Mouse (Mus musculus): ENCODE data around the gene Prss41. TPM values are rescaled to one million over a fixed set of nuclear protein-coding genes. Genes with fewer than 3 reads are reported as not detected.

The Prss41 gene
- total RNA-seq, 1 experiment from 2014 or later, result not detected

DNA sequence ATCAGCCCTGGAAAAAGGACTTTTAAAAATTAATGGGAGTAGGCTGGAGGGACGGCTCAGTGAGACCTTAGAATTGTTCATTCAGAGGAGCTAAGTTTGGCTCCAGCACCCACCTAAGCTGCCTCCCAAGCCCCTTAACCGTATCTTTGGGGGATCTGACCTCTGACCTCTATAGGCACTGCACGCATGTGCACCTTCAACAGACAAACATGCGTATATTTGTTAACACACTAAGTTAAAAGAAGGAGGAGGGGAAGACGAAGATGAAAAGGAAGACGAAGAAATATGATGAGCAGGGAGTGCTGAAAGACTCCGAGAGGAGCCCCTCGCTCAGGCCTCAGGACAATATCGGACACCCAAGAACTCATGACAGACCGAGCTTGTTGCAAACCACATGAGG is 42.3 kb downstream of the Prss41 start:
- ATAC-seq (replicated peaks in 1 of 2; ENCODE audit: insufficient read depth in 1 of 2, low FRiP score in 2 of 2, low TSS enrichment in 1 of 2, low read depth in 1 of 2, poor library complexity in 2 of 2, severe bottlenecking in 2 of 2), result no peak

DNA sequence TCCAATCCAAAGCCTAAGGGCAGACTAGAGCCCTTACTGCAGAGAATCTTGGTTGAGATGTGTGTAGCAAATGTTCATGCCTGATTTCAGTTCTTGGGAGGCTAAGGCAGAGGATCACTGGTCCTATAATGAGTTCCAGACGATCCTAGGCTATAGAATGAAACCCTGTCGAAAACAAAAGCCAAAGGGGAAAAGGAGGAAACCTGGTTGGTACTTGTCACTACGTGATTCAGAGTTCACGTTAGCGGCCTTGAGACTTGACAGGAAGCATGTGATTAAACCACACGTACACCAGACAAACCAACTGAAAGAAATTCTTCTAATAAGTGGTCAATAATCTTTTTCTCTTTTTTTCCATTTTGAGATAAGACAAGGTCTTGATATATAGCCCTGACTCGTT is 46.7 kb downstream of the Prss41 start:
- ATAC-seq (replicated peaks in 1 of 2; ENCODE audit: insufficient read depth in 1 of 2, low FRiP score in 2 of 2, low TSS enrichment in 1 of 2, low read depth in 1 of 2, poor library complexity in 2 of 2, severe bottlenecking in 2 of 2), result peak in 1 of 2 experiments; percentile 62; a peak in 3 of 4 replicates

DNA sequence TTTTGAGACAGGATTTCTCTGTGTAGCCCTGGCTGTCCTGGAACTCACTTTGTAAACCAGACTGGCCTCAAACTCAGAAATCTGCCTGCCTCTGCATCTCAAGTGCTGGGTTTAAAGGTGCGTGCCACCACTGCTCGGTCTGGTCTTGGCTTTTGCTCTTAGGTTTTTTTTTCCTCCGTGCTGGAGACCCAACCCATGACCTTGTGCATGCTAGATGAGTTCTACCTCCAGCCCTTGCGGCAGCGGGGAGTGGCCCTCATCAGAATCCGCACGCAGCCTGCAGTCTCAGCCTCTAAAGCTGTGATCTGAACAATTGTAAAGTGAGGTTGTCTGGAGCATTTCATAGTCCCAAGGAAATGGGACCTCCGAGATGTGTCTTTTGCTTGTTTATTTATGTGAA is 48.6 kb downstream of the Prss41 start:
- ATAC-seq (replicated peaks in 1 of 2; ENCODE audit: insufficient read depth in 1 of 2, low FRiP score in 2 of 2, low TSS enrichment in 1 of 2, low read depth in 1 of 2, poor library complexity in 2 of 2, severe bottlenecking in 2 of 2), result no peak

DNA sequence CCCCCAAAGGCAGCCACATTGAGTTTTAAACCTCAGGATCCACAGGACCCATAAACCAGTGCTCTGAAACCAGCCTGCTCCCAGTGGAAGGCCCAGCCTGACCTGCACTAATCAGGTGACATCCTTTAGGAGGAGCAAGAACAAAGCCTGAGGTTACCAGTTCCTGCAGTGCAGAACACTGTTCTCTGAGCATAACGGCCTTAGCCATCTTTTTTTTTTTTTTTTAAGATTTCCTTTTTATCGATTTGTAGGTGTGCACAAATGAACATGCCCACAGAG is 53.0 kb downstream of the Prss41 start:
- peak in 1 of 2 experiments; percentile 6; a peak in 1 of 4 replicates for ATAC-seq (replicated peaks in 1 of 2; ENCODE audit: insufficient read depth in 1 of 2, low FRiP score in 2 of 2, low TSS enrichment in 1 of 2, low read depth in 1 of 2, poor library complexity in 2 of 2, severe bottlenecking in 2 of 2)

DNA sequence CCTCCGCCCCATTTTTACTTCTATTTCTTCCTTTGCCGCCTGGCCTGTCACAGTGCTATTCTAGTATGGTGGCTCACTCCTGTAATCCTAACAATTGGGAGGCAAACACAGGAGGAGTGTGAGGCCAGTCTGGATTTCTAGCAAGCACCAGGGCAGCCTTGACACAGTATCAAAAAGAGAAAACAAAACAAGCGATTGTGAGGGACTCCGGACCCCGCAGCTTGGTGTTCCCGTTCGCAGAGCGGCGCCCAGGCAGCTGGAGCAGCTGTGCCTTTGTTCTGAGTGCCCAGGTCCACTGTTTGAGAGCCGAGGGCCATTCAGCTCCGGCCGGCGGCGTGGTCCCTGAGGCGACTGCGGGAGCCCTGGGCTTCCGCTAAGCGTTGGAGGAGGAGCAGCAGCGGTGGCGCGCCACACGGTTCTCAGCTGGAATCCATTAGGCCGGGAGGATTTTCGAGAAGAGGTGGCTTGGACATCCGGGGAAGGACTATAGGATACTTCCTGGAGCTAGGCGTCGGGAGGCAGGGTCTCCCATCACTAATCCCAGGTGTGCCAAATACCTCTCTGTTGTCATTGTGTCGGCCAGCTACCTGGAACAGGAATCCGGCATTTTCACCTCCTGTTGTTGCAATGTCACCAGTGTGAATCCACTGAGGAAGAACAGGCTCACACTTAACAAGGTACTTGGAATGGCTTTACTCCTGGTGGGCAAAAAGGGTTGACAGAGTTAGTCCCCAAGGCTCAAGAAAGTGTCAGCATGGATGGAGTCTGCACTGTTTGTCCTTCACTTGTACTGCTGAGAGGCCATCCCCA is 53.5 kb downstream of the Prss41 start, which contains the start of gene Srrm2:
Srrm2 (plus strand) TSS at position 264 of the 810 bp plus-strand sequence.
- ATAC-seq (replicated peaks in 1 of 2; ENCODE audit: insufficient read depth in 1 of 2, low FRiP score in 2 of 2, low TSS enrichment in 1 of 2, low read depth in 1 of 2, poor library complexity in 2 of 2, severe bottlenecking in 2 of 2), result peak; percentile 56 to 63

DNA sequence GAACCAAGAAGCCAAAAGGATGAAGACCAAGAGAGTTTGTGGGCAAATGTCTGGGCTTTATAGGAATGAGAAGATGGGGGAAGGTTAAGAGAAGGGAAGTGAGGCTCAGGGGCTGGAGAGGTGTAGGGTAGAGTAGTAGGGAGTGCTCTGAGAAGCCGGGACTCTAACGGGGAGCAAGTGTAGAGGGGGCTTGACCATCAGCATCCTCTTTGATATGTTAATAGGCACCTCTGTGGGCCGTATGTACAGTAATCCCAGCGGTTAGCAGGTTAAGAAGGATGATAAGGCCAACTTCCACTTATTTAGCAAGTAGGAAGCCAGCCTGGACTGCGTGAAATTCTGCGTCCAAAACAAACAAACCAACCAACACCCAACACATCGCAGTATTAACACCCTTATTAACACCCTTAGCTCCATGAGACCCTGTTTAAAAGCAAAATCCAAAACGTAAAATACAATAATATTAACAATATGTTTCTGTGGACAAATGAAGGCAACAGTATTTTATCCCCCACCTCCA is 54.2 kb downstream of the Prss41 start:
- ATAC-seq (replicated peaks in 1 of 2; ENCODE audit: insufficient read depth in 1 of 2, low FRiP score in 2 of 2, low TSS enrichment in 1 of 2, low read depth in 1 of 2, poor library complexity in 2 of 2, severe bottlenecking in 2 of 2), result no peak

DNA sequence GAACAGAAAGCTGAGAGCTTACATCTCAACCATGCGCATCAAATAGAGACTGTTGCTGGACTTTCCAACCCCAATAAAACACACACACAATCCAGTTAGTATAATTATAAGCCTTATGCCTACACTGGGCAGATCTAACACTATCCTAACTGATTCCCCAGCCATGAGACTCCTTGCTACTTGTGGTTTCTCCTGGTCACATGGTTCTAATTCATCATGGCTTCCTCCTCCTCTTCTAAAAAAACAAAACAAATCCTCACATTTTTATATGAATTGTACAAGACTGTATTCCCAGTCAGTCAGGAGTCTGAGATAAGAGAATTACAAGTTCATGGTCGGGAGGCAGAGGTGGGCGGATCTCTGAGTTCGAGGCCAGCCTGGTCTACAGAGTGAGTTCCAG is 55.0 kb downstream of the Prss41 start:
- no peak for ATAC-seq (replicated peaks in 1 of 2; ENCODE audit: insufficient read depth in 1 of 2, low FRiP score in 2 of 2, low TSS enrichment in 1 of 2, low read depth in 1 of 2, poor library complexity in 2 of 2, severe bottlenecking in 2 of 2)

Other genes with a start within 250 kb of the Prss41 start
- gene Zfp13, start 244.7 kb downstream of the Prss41 start, total RNA-seq (2017), result 0.25 TPM in 1 of 2 replicates, not detected in the other
- not detected in 2 replicates for gene Zscan10, start 243.3 kb downstream of the Prss41 start, total RNA-seq (2017)
- 2.7 and 5.2 TPM in 2 replicates for gene Mmp25, start 198.9 kb downstream of the Prss41 start, total RNA-seq (2017)
- gene Bicdl2, start 183.7 kb downstream of the Prss41 start, total RNA-seq (2017), result not detected in 2 replicates
- 32.0 and 33.6 TPM in 2 replicates for gene Hcfc1r1, start 170.6 kb downstream of the Prss41 start, total RNA-seq (2017)
- 34.0 and 48.2 TPM in 2 replicates for gene Thoc6, start 170.3 kb downstream of the Prss41 start, total RNA-seq (2017)
- 6.3 and 24.1 TPM in 2 replicates for gene Tnfrsf12a, start 166.7 kb downstream of the Prss41 start, total RNA-seq (2017)
- gene Cldn6, start 164.9 kb downstream of the Prss41 start, total RNA-seq (2017), result not detected in 2 replicates
- gene Cldn9, start 160.1 kb downstream of the Prss41 start, total RNA-seq (2017), result not detected in 2 replicates
- not detected in 2 replicates for gene 1520401A03Rik, start 121.4 kb downstream of the Prss41 start, total RNA-seq (2017)
- gene Pkmyt1, start 117.8 kb downstream of the Prss41 start, total RNA-seq (2017), result 13.9 and 14.3 TPM in 2 replicates
- 2.3 and 3.4 TPM in 2 replicates for gene Paqr4, start 103.3 kb downstream of the Prss41 start, total RNA-seq (2017)
- not detected in 2 replicates for gene Kremen2, start 98.3 kb downstream of the Prss41 start, total RNA-seq (2017)
- 26.3 and 33.2 TPM in 2 replicates for gene Flywch1, start 72.6 kb downstream of the Prss41 start, total RNA-seq (2017)
- 6.3 and 9.1 TPM in 2 replicates for gene Flywch2, start 58.1 kb downstream of the Prss41 start, total RNA-seq (2017)
- 133 and 212 TPM in 2 replicates for gene Srrm2, start 53.6 kb downstream of the Prss41 start, total RNA-seq (2017)
- gene Elob, start 15.0 kb downstream of the Prss41 start, total RNA-seq (2017), result 82.3 and 105 TPM in 2 replicates
- 0.65 TPM in 1 of 2 replicates, not detected in the other for gene Prss33, start 8.1 kb downstream of the Prss41 start, total RNA-seq (2017)
- gene Prss32, start 317 bp downstream of the Prss41 start, total RNA-seq (2017), result not detected in 2 replicates
- not detected in 2 replicates for gene Prss21, start 23.9 kb upstream of the Prss41 start, total RNA-seq (2017)
- gene Dcpp1, start 36.7 kb upstream of the Prss41 start, total RNA-seq (2017), result not detected in 2 replicates
- gene Dcpp2, start 36.7 kb upstream of the Prss41 start, total RNA-seq (2017), result not detected in 2 replicates
- not detected in 2 replicates for gene Dcpp3, start 73.3 kb upstream of the Prss41 start, total RNA-seq (2017)
- not detected in 2 replicates for gene Sbp, start 97.5 kb upstream of the Prss41 start, total RNA-seq (2017)
- gene Sbpl, start 111.1 kb upstream of the Prss41 start, total RNA-seq (2017), result not detected in 2 replicates
- gene Prss30, start 136.4 kb upstream of the Prss41 start, total RNA-seq (2017), result 0.69 TPM in 1 of 2 replicates, not detected in the other
- not detected in 2 replicates for gene Prss22, start 153.9 kb upstream of the Prss41 start, total RNA-seq (2017)
- not detected in 2 replicates for gene Prss27, start 194.0 kb upstream of the Prss41 start, total RNA-seq (2017)
- 20.0 and 21.4 TPM in 2 replicates for gene Kctd5, start 229.3 kb upstream of the Prss41 start, total RNA-seq (2017)

Measured in hematopoietic stem cell, adult 5-6 weeks (primary cell).